Mouse (Mus musculus) retina, postnatal 7 days (tissue): ENCODE data around the gene Tcf20.

Source experiments
- DNase-seq: peaks from one replicate; pipeline ENCODE4 v3.0.0-alpha.2; 2012; ENCODE audit warnings: low read depth, low spot score

The Tcf20 gene

DNA sequence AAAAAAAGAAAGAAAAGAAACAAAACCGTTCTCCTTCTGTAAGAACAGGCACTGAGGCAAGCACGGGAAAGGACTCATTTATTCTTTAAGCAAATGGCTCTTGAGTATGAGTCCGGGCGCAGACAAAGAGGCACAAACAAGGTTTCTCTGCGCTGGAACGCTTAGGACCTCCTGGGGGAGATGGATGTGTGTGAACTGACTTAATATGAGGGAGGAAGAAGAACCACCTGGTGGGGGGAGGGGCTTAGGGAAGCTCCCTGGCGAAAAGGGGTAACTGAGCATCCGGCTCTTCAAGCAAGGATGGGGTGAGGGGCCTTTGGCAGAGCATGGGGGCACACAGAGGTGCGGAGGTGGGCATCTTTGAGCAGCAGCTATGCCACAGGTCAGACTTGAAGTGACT, 5.2 kb upstream of the Tcf20 start:
- DNase-seq: no peak

DNA sequence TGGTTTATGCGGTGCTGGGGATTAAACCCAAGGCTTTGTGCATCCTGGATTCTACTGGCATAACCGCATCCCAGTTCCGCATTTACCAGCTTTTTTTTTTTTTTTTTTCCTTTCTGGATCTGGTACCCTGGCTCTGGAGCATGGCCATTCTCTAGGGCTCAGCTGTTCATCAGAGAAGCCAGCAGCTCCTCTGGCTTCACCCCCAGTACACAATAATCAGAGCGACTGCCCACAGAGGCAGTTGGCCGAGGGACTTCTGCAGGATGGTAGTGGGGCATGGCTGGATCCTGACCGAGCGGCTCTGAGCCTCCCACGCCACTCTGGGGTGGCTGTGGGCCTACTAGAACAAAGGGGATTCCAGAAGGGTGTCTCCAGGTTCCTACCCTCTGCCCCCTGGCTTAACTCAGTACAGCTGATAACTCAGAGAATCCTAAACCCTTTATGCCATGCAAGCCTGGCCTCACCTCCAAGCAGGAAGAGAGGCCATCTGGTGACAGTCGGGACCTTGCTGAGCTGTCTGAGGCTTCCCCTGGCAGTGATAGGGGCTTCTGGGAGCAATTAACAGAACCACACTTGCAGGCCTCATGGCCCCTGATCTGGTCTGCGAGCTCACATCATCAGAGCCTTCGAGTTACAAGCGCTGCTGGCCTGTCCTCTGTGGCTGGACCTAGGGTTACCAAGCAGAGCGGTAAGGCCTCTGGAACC, 4.6 kb upstream of the Tcf20 start:
- DNase-seq: no peak

GRCm38 (mm10) chr15:82989190-82989704, 1.6 kb upstream of the Tcf20 start:
- no peak for DNase-seq

- no peak for DNase-seq
Observed at GRCm38 (mm10) chr15:82987014-82987731, 499 bp downstream of the Tcf20 start.

GRCm38 (mm10) chr15:82984574-82984973, 3.1 kb downstream of the Tcf20 start:
- no peak for DNase-seq

GRCm38 (mm10) chr15:82984097-82984496, 3.6 kb downstream of the Tcf20 start:
- no peak for DNase-seq

DNA sequence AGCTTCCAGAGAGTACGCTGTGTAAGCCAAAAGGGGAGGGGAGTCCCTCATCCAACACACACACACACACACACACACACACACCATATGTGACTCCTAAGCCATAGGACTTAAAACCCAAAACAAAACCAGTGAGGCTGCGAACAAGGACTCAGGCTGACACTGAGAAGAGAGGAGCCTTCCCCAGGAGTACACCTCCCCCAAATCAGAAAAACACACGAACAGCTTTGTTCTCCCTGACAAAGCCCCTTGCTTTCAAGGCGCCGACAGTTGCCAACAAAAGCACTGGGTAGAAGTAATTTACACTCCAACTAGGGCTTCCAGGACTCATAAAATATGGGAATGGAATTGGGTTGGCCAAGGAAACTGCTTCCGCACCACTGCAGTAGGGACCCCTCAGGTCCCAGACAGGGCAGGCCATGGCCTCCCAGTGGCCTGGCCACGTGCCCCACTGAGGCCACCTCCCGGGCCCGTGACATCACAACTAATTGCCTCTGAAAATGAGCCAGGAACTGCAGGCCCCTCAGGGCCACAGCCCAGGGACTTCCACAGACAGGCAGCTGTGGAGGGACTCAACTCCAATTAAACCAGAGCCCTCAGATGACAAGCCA, 4.2 kb downstream of the Tcf20 start:
- DNase-seq: no peak

DNA sequence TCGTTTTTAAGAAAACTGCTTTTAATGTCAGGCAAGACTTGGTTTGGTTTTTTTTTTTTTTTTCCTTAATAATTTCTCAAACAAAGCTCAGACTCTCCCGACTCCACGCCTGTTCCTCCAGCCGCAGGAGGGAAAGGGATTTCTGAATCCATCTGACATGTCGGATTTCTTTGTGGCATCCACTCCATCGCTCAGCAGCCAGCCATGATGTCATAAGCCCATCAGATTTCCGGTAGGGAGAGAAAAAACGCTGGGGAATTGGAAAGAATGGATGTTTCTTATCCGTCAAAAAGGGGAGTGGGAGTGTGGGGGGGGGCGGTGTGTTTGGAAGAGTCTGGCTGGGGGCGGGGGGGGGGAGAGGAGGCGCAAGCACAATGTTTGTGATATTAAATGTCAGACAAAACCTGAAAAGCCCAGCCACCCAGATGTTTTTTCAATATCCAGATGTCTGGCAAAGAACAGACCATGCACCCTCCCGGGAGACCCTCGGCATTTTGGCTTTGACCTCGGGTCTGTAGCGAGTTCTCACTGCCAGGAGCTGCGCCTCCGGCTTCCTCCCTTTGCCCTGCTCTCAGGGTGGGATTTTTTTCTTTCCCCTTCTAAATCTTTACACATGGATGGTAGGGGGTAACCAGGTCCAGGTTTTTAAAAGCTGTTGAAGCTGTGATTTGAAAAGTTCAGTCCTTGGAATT, 4.8 kb downstream of the Tcf20 start:
- no peak for DNase-seq

DNA sequence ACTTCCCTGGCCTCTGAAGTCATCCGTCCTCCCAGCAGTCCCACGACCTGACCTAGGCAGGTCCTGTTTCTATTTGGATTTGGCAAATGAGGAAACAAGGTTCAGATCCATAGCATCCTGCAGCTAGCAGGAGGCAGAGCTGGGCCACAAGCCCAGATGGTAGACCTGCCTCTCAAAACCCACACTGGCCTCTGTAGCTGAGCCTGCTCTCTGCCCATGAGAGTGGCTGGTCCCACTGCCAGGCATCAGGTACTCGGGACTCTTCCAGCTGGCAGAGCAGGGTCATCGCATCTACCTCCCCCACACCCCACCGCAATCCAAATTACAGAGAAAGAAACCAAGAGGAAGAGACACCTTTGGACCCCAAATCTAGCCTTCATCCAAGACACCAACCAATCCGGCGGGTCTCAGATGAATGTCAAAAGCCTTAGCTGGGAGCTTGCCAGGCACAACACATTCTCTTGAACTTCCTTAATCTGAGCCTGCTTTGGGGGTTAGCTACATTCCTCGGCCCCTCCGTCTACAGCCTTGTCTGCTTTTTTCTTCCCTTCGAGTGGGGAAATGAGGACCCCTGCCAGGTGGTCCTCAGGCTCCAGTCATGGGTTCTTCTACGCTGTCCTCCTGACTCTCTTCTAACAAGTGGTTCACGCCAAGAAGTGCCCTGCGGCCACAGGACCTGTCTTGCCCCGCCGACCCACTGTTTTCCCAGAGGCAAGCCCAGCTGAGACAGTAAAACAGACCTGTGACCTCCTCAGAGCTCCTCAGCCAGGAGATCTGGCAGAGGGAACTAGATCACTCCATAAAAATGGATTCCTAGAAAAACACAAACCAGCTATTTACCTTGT, 5.8 kb downstream of the Tcf20 start:
- DNase-seq: no peak

DNA sequence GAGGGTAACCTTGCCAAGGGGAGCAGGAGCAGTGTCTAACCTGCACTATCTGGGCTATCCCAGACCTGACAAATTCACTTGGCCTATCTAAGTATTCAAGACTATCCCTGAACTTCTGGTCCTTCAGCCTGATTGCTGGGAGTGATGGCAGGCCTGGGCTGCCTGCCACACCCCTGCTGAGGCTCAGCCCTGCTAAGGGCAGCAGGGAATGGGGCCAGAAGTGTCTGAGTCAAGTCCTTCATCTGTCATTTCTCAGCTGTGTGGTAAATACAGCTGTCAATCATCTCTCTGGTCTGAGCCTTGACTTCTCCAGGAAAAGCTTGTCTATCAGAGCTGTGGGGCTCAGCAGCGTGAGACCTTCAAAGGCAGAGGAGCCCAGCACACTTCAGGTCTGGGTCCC, 8.1 kb downstream of the Tcf20 start:
- DNase-seq: no peak

GRCm38 (mm10) chr15:82974471-82974870, 13.2 kb downstream of the Tcf20 start:
- no peak for DNase-seq

- DNase-seq: no peak
Observed at GRCm38 (mm10) chr15:82969206-82969721, 18.4 kb downstream of the Tcf20 start.

DNA sequence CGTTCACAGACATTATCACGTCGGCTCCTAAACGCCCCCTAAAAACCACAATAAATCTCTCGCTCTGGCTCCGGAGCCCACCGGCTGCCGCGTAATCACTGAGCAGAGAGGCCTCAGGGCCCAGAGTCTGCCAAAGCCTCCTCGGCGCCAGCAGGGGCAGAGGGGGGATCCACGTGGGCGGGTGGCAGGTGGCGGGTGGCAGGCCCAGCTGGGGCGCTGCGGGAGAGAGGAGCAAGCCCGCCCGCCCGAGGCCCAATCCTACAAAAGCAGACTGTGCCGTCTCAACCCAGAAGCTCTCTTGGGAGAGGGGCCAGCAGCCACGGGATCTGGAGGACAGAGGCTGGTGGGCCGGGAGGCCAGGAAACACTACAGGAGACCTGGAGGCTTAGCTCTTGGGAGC, 19.2 kb downstream of the Tcf20 start:
- DNase-seq: no peak

GRCm38 (mm10) chr15:82967947-82968346, 19.7 kb downstream of the Tcf20 start:
- DNase-seq: no peak

DNA sequence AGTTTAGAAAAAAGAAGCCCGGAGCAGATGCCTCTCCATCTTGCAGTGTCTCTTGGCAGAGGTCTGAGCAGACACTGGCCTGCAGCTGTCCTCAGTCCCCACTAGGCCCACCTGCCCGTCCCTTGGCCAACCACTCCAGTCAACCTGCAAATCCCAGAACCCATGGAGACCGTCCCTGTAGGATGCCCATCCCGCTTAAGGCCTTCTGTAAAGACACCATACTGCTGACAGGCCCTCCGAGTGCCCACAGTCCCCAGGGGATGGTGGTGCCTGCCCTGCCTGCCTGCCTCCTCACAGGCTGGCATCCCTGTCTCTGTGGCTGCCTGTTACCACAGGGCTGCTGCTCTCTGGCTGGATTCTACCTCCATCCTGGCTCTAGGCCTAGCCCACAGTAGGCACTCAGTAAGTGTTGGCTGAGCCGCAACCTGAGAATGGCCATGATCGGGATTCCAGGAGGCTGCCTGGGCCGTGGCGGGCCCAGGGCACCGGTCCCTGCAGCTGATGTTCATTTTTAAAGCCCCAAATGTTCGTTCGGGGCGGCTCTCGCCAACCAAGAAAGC, 23.3 kb downstream of the Tcf20 start:
- DNase-seq: no peak

DNA sequence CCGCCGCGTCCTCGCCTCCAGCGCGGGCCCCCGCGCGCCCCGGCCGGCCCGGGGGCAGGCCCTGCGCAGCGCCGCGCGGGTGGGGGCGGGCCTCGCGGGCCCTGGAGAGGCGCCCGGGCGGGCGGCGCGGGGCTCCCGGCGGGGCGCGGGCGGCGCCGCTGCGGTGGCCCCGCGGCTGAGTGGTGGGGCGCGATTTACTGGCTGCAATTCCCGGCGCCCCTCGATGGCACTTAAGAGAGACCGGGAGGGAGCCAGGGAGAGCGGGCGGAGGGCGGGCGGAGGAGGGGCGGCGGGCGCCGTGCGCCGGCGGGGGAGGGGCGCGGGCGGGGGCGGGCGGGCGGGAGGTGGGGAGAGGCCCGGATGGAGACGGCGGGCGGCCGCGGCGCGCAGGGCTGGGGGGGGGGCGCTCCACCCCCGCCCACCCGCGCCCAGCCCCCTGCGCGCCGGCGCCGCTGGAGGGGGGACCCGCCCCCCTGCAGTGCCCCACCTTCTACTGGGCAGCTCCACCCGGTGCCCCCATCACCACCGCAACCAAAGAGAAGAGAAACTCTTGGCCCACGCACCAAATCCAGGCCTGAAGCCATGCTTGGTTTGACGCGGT, 24.0 kb downstream of the Tcf20 start:
- DNase-seq: no peak

DNA sequence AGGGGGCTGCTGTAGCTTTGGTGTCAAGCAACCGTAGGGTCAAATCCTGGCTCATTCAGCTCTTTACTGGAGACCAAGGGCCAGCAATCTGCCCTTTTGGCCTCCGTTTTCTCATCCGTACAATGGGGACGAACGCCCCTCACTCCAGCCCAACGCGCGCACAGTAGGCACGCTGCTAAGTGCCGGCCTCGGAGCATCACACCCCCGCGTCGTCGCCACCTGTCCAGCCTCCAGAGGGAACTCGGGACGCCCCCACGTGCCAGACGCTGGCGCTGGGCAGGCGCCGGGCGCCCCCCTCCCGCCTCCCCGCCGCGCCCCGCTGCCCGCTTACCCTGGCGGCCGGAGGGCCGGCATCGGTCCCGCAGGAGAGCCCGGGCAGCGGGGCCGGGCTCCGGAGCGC, 24.6 kb downstream of the Tcf20 start:
- no peak for DNase-seq

DNA sequence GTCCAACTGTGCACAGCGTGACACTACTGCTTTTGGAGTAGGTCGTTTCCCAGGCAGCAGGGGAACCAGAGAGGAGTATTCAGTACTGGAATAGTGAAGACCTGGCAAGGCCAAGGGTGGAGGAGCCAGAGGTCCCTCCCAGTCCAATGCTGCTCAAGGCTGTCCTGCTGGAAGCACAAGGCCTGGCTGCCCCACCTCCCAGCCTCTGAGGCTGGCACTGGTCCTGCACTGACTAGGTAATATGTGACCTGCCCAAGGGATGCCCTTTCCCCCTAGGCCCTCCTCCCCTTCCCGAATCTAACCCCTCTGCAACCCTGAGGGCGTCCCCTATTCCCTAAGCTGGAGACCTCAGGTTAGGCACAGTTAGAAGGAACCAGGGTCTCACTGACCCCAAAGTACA, 25.1 kb downstream of the Tcf20 start:
- DNase-seq: no peak

- DNase-seq: no peak
Observed at GRCm38 (mm10) chr15:82960786-82961561, 26.7 kb downstream of the Tcf20 start.
